Mouse (Mus musculus): ENCODE data around the gene Ash1l. TPM values are rescaled to one million over a fixed set of nuclear protein-coding genes. Genes with fewer than 3 reads are reported as not detected.

Gene Ash1l
- total and polyA plus RNA-seq, 3 experiments: 9.6 to 22.2 (median 12.8) TPM

DNA sequence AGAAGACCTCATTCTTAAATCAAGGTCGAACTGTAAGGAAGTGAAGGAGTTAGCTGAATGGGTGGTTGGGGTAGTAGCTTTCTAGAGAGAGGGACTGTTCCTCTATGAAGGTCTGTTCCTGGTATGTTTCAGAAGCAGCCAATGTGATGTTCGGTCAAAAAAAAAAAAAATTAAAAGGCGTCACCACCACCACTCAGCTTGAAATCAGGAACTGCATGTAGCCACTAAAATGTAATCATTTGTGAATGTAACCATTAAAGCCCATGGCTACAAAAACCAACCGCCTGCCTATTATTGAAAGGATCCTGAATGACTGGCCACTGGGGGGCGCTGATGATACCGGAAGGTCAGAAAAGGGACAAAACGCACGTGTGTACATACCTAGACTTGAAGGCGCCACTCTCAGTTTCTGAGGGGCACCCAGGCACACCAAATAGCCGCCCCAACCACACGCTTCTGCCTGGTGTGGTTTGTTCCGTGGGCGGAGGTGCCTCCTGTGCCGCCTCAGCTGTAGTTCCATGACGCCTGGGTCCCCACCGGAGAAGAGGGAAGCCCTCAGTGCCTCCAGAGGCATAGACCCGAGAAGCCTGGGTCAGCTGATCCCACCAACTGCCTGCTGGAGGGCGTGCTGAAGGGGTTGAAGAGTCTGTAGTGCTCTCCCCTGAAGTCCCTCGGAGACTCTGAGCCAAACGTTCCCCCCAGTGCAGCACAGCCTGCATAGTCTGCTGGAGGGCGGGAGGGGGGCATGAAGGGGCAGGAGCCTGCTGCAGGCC is 137.1 kb downstream of the Ash1l start (continued):
- TF ChIP-seq EP300 (IDR thresholded peaks at IDR 0.05; ENCODE audit: low read depth in 1 of 2, low read length in 2 of 2) (peak in 1 of 2 experiments; percentile 38; a peak in 1 of 4 replicates), MYC (IDR thresholded peaks at IDR 0.05; ENCODE audit: low read depth, low read length) (peak; percentile 100), SMC3 (IDR thresholded peaks at IDR 0.05; ENCODE audit: low read depth, low read length) (peak; percentile 88)

DNA sequence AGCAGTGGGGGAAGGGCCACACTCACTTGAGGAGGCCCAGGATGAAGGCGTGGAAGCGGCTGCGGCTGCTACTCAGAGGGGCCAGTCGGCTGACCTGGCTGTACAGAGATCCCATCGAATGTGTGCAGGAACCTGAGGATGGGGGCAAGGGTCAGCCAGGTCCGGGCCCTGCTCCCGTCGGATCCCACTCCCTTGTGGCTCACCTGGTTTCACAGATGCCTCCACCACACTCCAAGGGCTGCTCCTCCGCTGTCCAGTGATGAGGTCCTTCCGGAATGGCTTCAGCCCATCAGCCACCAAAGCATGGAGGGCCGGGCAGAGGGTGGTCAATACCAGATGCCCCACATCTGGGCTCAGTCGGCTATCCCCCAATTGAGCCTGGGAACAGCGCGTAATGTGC is 138.6 kb downstream of the Ash1l start:
- Histone ChIP-seq H3K9ac (ENCODE audit: control insufficient read depth, low read depth, low read length, poor library complexity, severe bottlenecking) (peak overlapping the region; percentile 70), H3K4me1 (ENCODE audit: control insufficient read depth in 1 of 2, insufficient read depth in 2 of 2, low read length in 2 of 2) (peaks cover 3 to 28% of the 10 kb centered on the region in 2 experiments; a peak in 3 of 4 replicates), H3K27ac (ENCODE audit: control insufficient read depth, low read depth, low read length) (no peak overlapping the region), H3K4me3 (ENCODE audit: control insufficient read depth in 1 of 2, insufficient read depth in 1 of 2, low read depth in 2 of 2, low read length in 2 of 2) (peak overlapping the region; percentile 68 to 84), H3K36me3 (ENCODE audit: control insufficient read depth in 1 of 2, insufficient read depth in 2 of 2, low read length in 2 of 2) (peaks cover 0 to 11% of the 10 kb centered on the region in 2 experiments; a peak in 2 of 4 replicates), H3K79me2 (ENCODE audit: control insufficient read depth, insufficient read depth, low read length, poor library complexity) (peaks cover 2% of the 10 kb centered on the region), H3K27me3 (ENCODE audit: control insufficient read depth in 1 of 2, insufficient read depth in 2 of 2, low read length in 2 of 2) (no peaks in the 10 kb centered on the region), H3K9me3 (replicated peaks; ENCODE audit: insufficient read depth, low read length) (no peaks in the 10 kb centered on the region)
- TF ChIP-seq POLR2AphosphoS2 (IDR thresholded peaks at IDR 0.05; ENCODE audit: low read length) (no peak), EP300 (IDR thresholded peaks at IDR 0.05; ENCODE audit: low read depth in 1 of 2, low read length in 2 of 2) (no peak), TBP (IDR thresholded peaks at IDR 0.05; ENCODE audit: low read depth, low read length) (no peak)
- no peak for DNase-seq (ENCODE audit: low read depth, low spot score)

DNA sequence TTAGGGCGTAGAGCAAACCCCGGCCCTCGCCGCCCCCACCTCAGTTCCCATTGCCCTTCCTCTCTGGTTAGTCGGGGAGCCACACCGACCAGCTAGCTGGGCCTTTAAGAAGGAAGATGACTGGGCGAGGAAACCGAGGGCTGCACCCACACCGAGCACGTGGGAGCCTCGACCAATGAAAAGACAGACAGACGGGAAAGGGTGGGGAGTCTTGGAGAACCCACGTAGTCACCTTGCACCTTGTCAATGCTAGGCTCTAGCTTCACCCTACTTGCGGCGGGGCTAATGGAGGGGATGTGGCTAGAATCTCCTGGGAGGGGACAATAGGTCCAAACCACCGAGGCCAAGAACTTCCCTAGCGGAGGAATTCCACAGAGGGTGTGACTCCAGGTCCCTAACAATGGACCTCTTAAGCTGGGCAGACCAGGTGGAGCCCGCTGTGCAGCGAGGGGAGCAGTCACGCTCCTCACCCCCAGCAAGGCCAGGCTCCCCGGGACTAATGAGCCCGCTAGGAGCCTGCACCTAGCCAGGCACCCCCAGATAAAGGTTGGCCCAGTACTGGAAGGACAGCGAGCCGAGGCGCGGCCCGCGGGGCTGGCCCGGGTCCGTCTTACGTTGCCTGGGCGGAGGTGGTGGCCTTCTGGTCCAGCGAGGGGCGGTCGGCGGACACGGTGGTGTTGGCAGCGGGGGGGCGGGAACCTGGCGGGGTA is 139.6 kb downstream of the Ash1l start:
- peak; percentile 64 to 87 for TF ChIP-seq POLR2A (IDR thresholded peaks at IDR 0.05; ENCODE audit: control insufficient read depth in 1 of 2, insufficient read depth in 1 of 2, low read depth in 1 of 2, low read length in 2 of 2, poor library complexity in 1 of 2)
- TF ChIP-seq NELFE (IDR thresholded peaks at IDR 0.05; ENCODE audit: low read depth, low read length): peak; percentile 84
- peak; percentile 99 for TF ChIP-seq USF1 (IDR thresholded peaks at IDR 0.05; ENCODE audit: low read depth, low read length)
- TF ChIP-seq ELF1 (IDR thresholded peaks at IDR 0.05; ENCODE audit: low read depth, low read length): peak; percentile 55; the same call in 1 of the 2 replicates
- TF ChIP-seq TCF12 (IDR thresholded peaks at IDR 0.05; ENCODE audit: low read depth, low read length): peak; percentile 42
- peak; percentile 40; the same call in 1 of the 2 replicates for TF ChIP-seq ZMIZ1 (IDR thresholded peaks at IDR 0.05; ENCODE audit: low read depth, low read length)
- TF ChIP-seq GATA1 (IDR thresholded peaks at IDR 0.05; ENCODE audit: low read depth, low read length): no peak
- TF ChIP-seq MAX (IDR thresholded peaks at IDR 0.05; ENCODE audit: low read length): peak; percentile 99
- no peak for TF ChIP-seq MAFK (IDR thresholded peaks at IDR 0.05; ENCODE audit: borderline replicate concordance, low read depth, low read length)
- TF ChIP-seq USF2 (IDR thresholded peaks at IDR 0.05; ENCODE audit: borderline replicate concordance in 1 of 2, insufficient read depth in 1 of 2, low read depth in 1 of 2, low read length in 2 of 2): peak; percentile 86 to 95
- peak; percentile 78; the same call in 1 of the 2 replicates for TF ChIP-seq POLR2AphosphoS2 (IDR thresholded peaks at IDR 0.05; ENCODE audit: low read length)
- TF ChIP-seq SIN3A (IDR thresholded peaks at IDR 0.05; ENCODE audit: low read length): peak; percentile 68
- TF ChIP-seq ZC3H11A (IDR thresholded peaks at IDR 0.05; ENCODE audit: low read depth, low read length): no peak
- TF ChIP-seq CHD1 (IDR thresholded peaks at IDR 0.05; ENCODE audit: low read depth, low read length): peak; percentile 46; the same call in 1 of the 2 replicates
- TF ChIP-seq SMC3 (IDR thresholded peaks at IDR 0.05; ENCODE audit: low read depth, low read length): no peak
- TF ChIP-seq CHD2 (IDR thresholded peaks at IDR 0.05; ENCODE audit: low read length): no peak
- TF ChIP-seq MAZ (IDR thresholded peaks at IDR 0.05; ENCODE audit: low read depth, low read length): peak; percentile 53; the same call in 1 of the 2 replicates
- peak; percentile 89 for TF ChIP-seq TBP (IDR thresholded peaks at IDR 0.05; ENCODE audit: low read depth, low read length)
- TF ChIP-seq HCFC1 (IDR thresholded peaks at IDR 0.05; ENCODE audit: low read depth, low read length): peak; percentile 76
- TF ChIP-seq MYC (IDR thresholded peaks at IDR 0.05; ENCODE audit: low read depth, low read length): peak; percentile 86
- peak; percentile 96 for TF ChIP-seq MXI1 (IDR thresholded peaks at IDR 0.05; ENCODE audit: low read depth, low read length)
- H3K27me3 ChIP-seq (ENCODE audit: control insufficient read depth in 1 of 2, insufficient read depth in 2 of 2, low read length in 2 of 2): no peaks in the 10 kb centered on the region
- H3K9ac ChIP-seq (ENCODE audit: control insufficient read depth, low read depth, low read length, poor library complexity, severe bottlenecking): peak overlapping the region; percentile 75
- peak overlapping the region; percentile 68 to 84 for H3K4me3 ChIP-seq (ENCODE audit: control insufficient read depth in 1 of 2, insufficient read depth in 1 of 2, low read depth in 2 of 2, low read length in 2 of 2)
- DNase-seq (ENCODE audit: low read depth, low spot score): peak; percentile 99
- H3K9me3 ChIP-seq (replicated peaks; ENCODE audit: insufficient read depth, low read length): no peaks in the 10 kb centered on the region
- peaks cover 0 to 11% of the 10 kb centered on the region in 2 experiments; a peak in 2 of 4 replicates for H3K36me3 ChIP-seq (ENCODE audit: control insufficient read depth in 1 of 2, insufficient read depth in 2 of 2, low read length in 2 of 2)
- H3K4me1 ChIP-seq (ENCODE audit: control insufficient read depth in 1 of 2, insufficient read depth in 2 of 2, low read length in 2 of 2): peaks cover 3 to 26% of the 10 kb centered on the region in 2 experiments; a peak in 3 of 4 replicates
- peak overlapping the region; percentile 49 for H3K27ac ChIP-seq (ENCODE audit: control insufficient read depth, low read depth, low read length)
- peaks cover 2% of the 10 kb centered on the region for H3K79me2 ChIP-seq (ENCODE audit: control insufficient read depth, insufficient read depth, low read length, poor library complexity)
